Mouse (Mus musculus): ENCODE data around the gene Ccdc3. TPM values are rescaled to one million over a fixed set of nuclear protein-coding genes. Genes with fewer than 3 reads are reported as not detected.

Ccdc3 gene
- polyA plus RNA-seq, 1 experiment from 2014 or later, result 17.7 TPM

GRCm38 (mm10) chr2:5215252-5215815 is 77.8 kb downstream of the Ccdc3 start:
- no peaks in the 10 kb centered on the region for H3K4me1 ChIP-seq (ENCODE audit: control insufficient read depth in 2 of 2, insufficient read depth in 2 of 2, low read length in 2 of 2)
- H3K4me2 ChIP-seq (ENCODE audit: low read length), result no peak overlapping the region
- no peaks in the 10 kb centered on the region for H3K36me3 ChIP-seq (ENCODE audit: control insufficient read depth, insufficient read depth, low read length)
- no peak overlapping the region for H3K4me3 ChIP-seq (ENCODE audit: control insufficient read depth in 1 of 2, insufficient read depth in 1 of 2, low read depth in 1 of 2, low read length in 2 of 2)
- ATAC-seq (ENCODE audit: insufficient number of reproducible peaks, insufficient read depth, low FRiP score, low read depth), result no peak
- 62% methylated on average over 9 of the region's 9 CpGs for WGBS
- H3K27me3 ChIP-seq (ENCODE audit: control insufficient read depth, insufficient read depth, low read length), result no peaks in the 10 kb centered on the region
- H3K27ac ChIP-seq (replicated peaks in 1 of 2; ENCODE audit: control insufficient read depth in 1 of 2, insufficient read depth in 1 of 2, low read depth in 2 of 2, low read length in 2 of 2), result no peak overlapping the region
- no peaks in the 10 kb centered on the region for H3K9me3 ChIP-seq (ENCODE audit: control insufficient read depth, low read length)
- no peak overlapping the region for H3K9ac ChIP-seq (ENCODE audit: low read length)

- no peak overlapping the region for H3K4me3 ChIP-seq (ENCODE audit: control insufficient read depth in 1 of 2, insufficient read depth in 1 of 2, low read depth in 1 of 2, low read length in 2 of 2)
- H3K27me3 ChIP-seq (ENCODE audit: control insufficient read depth, insufficient read depth, low read length), result no peaks in the 10 kb centered on the region
- H3K9me3 ChIP-seq (ENCODE audit: control insufficient read depth, low read length), result no peaks in the 10 kb centered on the region
- H3K4me2 ChIP-seq (ENCODE audit: low read length), result no peak overlapping the region
- 82% methylated on average over 1 of the region's 1 CpGs for WGBS
- H3K36me3 ChIP-seq (ENCODE audit: control insufficient read depth, insufficient read depth, low read length), result no peaks in the 10 kb centered on the region
- ATAC-seq (ENCODE audit: insufficient number of reproducible peaks, insufficient read depth, low FRiP score, low read depth), result no peak
- H3K9ac ChIP-seq (ENCODE audit: low read length), result no peak overlapping the region
- H3K27ac ChIP-seq (replicated peaks in 1 of 2; ENCODE audit: control insufficient read depth in 1 of 2, insufficient read depth in 1 of 2, low read depth in 2 of 2, low read length in 2 of 2), result no peak overlapping the region
- H3K4me1 ChIP-seq (ENCODE audit: control insufficient read depth in 2 of 2, insufficient read depth in 2 of 2, low read length in 2 of 2), result no peaks in the 10 kb centered on the region; a peak in 1 of 4 replicates
Observed at GRCm38 (mm10) chr2:5219206-5219605, 81.6 kb downstream of the Ccdc3 start.

- no peak for ATAC-seq (ENCODE audit: insufficient number of reproducible peaks, insufficient read depth, low FRiP score, low read depth)
- Histone ChIP-seq H3K4me1 (ENCODE audit: control insufficient read depth in 2 of 2, insufficient read depth in 2 of 2, low read length in 2 of 2) (no peaks in the 10 kb centered on the region; a peak in 1 of 4 replicates), H3K36me3 (ENCODE audit: control insufficient read depth, insufficient read depth, low read length) (no peaks in the 10 kb centered on the region), H3K27me3 (ENCODE audit: control insufficient read depth, insufficient read depth, low read length) (no peaks in the 10 kb centered on the region), H3K4me3 (ENCODE audit: control insufficient read depth in 1 of 2, insufficient read depth in 1 of 2, low read depth in 1 of 2, low read length in 2 of 2) (no peak overlapping the region), H3K4me2 (ENCODE audit: low read length) (no peak overlapping the region), H3K27ac (replicated peaks in 1 of 2; ENCODE audit: control insufficient read depth in 1 of 2, insufficient read depth in 1 of 2, low read depth in 2 of 2, low read length in 2 of 2) (no peak overlapping the region), H3K9ac (ENCODE audit: low read length) (no peak overlapping the region), H3K9me3 (ENCODE audit: control insufficient read depth, low read length) (no peaks in the 10 kb centered on the region)
- whole genome bisulfite sequencing, result 85% methylated on average over 1 of the region's 1 CpGs
Observed at GRCm38 (mm10) chr2:5219847-5220375, 82.3 kb downstream of the Ccdc3 start.

GRCm38 (mm10) chr2:5222571-5222970 is 85.0 kb downstream of the Ccdc3 start:
- H3K4me3 ChIP-seq (ENCODE audit: control insufficient read depth in 1 of 2, insufficient read depth in 1 of 2, low read depth in 1 of 2, low read length in 2 of 2), result no peak overlapping the region
- H3K4me1 ChIP-seq (ENCODE audit: control insufficient read depth in 2 of 2, insufficient read depth in 2 of 2, low read length in 2 of 2), result no peaks in the 10 kb centered on the region; a peak in 1 of 4 replicates
- no peak overlapping the region for H3K9ac ChIP-seq (ENCODE audit: low read length)
- no peaks in the 10 kb centered on the region for H3K36me3 ChIP-seq (ENCODE audit: control insufficient read depth, insufficient read depth, low read length)
- ATAC-seq (ENCODE audit: insufficient number of reproducible peaks, insufficient read depth, low FRiP score, low read depth), result no peak
- 21% methylated on average over 2 of the region's 2 CpGs for WGBS
- H3K9me3 ChIP-seq (ENCODE audit: control insufficient read depth, low read length), result no peaks in the 10 kb centered on the region
- H3K4me2 ChIP-seq (ENCODE audit: low read length), result no peak overlapping the region
- no peak overlapping the region for H3K27ac ChIP-seq (replicated peaks in 1 of 2; ENCODE audit: control insufficient read depth in 1 of 2, insufficient read depth in 1 of 2, low read depth in 2 of 2, low read length in 2 of 2)
- no peaks in the 10 kb centered on the region for H3K27me3 ChIP-seq (ENCODE audit: control insufficient read depth, insufficient read depth, low read length)

- Histone ChIP-seq H3K4me1 (ENCODE audit: control insufficient read depth in 2 of 2, insufficient read depth in 2 of 2, low read length in 2 of 2) (peaks cover 0 to under 1% of the 10 kb centered on the region in 2 experiments; a peak in 1 of 4 replicates), H3K27ac (replicated peaks in 1 of 2; ENCODE audit: control insufficient read depth in 1 of 2, insufficient read depth in 1 of 2, low read depth in 2 of 2, low read length in 2 of 2) (no peak overlapping the region), H3K9me3 (ENCODE audit: control insufficient read depth, low read length) (no peaks in the 10 kb centered on the region), H3K4me3 (ENCODE audit: control insufficient read depth in 1 of 2, insufficient read depth in 1 of 2, low read depth in 1 of 2, low read length in 2 of 2) (no peak overlapping the region), H3K4me2 (ENCODE audit: low read length) (no peak overlapping the region), H3K9ac (ENCODE audit: low read length) (no peak overlapping the region), H3K36me3 (ENCODE audit: control insufficient read depth, insufficient read depth, low read length) (no peaks in the 10 kb centered on the region), H3K27me3 (ENCODE audit: control insufficient read depth, insufficient read depth, low read length) (no peaks in the 10 kb centered on the region)
- 66% methylated on average over 3 of the region's 3 CpGs for WGBS
- no peak for ATAC-seq (ENCODE audit: insufficient number of reproducible peaks, insufficient read depth, low FRiP score, low read depth)
Observed at GRCm38 (mm10) chr2:5236846-5237482, 99.4 kb downstream of the Ccdc3 start.

- peaks cover 0 to 2% of the 10 kb centered on the region in 2 experiments; a peak in 1 of 4 replicates for H3K4me1 ChIP-seq (ENCODE audit: control insufficient read depth in 2 of 2, insufficient read depth in 2 of 2, low read length in 2 of 2)
- no peak overlapping the region for H3K9ac ChIP-seq (ENCODE audit: low read length)
- H3K4me2 ChIP-seq (ENCODE audit: low read length), result no peak overlapping the region
- no peak for ATAC-seq (ENCODE audit: insufficient number of reproducible peaks, insufficient read depth, low FRiP score, low read depth)
- H3K27ac ChIP-seq (replicated peaks in 1 of 2; ENCODE audit: control insufficient read depth in 1 of 2, insufficient read depth in 1 of 2, low read depth in 2 of 2, low read length in 2 of 2), result no peak overlapping the region
- H3K27me3 ChIP-seq (ENCODE audit: control insufficient read depth, insufficient read depth, low read length), result no peaks in the 10 kb centered on the region
- no peaks in the 10 kb centered on the region for H3K9me3 ChIP-seq (ENCODE audit: control insufficient read depth, low read length)
- H3K36me3 ChIP-seq (ENCODE audit: control insufficient read depth, insufficient read depth, low read length), result no peaks in the 10 kb centered on the region
- 81% methylated on average over 5 of the region's 5 CpGs for WGBS
- H3K4me3 ChIP-seq (ENCODE audit: control insufficient read depth in 1 of 2, insufficient read depth in 1 of 2, low read depth in 1 of 2, low read length in 2 of 2), result no peak overlapping the region
Observed at GRCm38 (mm10) chr2:5237870-5238269, 100.3 kb downstream of the Ccdc3 start.

GRCm38 (mm10) chr2:5239492-5239891 is 101.9 kb downstream of the Ccdc3 start:
- no peak for ATAC-seq (ENCODE audit: insufficient number of reproducible peaks, insufficient read depth, low FRiP score, low read depth)
- Histone ChIP-seq H3K27me3 (ENCODE audit: control insufficient read depth, insufficient read depth, low read length) (no peaks in the 10 kb centered on the region), H3K9ac (ENCODE audit: low read length) (no peak overlapping the region), H3K4me1 (ENCODE audit: control insufficient read depth in 2 of 2, insufficient read depth in 2 of 2, low read length in 2 of 2) (peaks cover 0 to 2% of the 10 kb centered on the region in 2 experiments; a peak in 1 of 4 replicates), H3K4me2 (ENCODE audit: low read length) (no peak overlapping the region), H3K36me3 (ENCODE audit: control insufficient read depth, insufficient read depth, low read length) (no peaks in the 10 kb centered on the region), H3K9me3 (ENCODE audit: control insufficient read depth, low read length) (no peaks in the 10 kb centered on the region), H3K4me3 (ENCODE audit: control insufficient read depth in 1 of 2, insufficient read depth in 1 of 2, low read depth in 1 of 2, low read length in 2 of 2) (no peak overlapping the region), H3K27ac (replicated peaks in 1 of 2; ENCODE audit: control insufficient read depth in 1 of 2, insufficient read depth in 1 of 2, low read depth in 2 of 2, low read length in 2 of 2) (no peak overlapping the region)
- 85% methylated on average over 4 of the region's 4 CpGs for WGBS
